Mouse (Mus musculus) testis, postnatal 14 days (tissue): ENCODE results near the gene Prkacb.
"Not testable (repeated sequence)": the region's sequence is repeated elsewhere in the genome, so short reads cannot be mapped to it uniquely, and the experiment has no call there.

Experiments used
- DNase-seq: peaks from one replicate; pipeline ENCODE4 v3.0.0; 2021; ENCODE audit warnings: low spot score

The Prkacb gene

GRCm38 (mm10) chr3:146778451-146778850, 34.3 kb downstream of the Prkacb start:
- no peak for DNase-seq

DNA sequence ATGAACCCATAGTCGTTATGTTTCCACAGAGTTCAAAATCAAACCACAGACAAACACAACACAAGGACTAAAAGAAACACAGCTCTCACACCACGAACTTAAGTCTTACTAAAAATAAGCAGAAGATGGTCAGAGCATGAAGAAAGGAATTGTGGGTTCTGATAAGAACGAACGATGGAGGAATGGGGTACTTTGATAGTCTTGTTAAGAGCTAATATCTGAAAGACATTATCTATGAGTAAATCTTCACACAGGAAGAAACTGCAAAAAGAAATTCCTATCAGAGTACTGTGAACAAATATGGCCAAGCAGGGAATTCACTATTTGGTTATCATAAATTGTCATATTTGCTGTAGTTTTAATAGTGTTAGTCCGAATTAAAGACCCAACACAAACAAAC, 36.1 kb downstream of the Prkacb start:
- no peak for DNase-seq

GRCm38 (mm10) chr3:146770853-146771252, 41.9 kb downstream of the Prkacb start:
- no peak for DNase-seq

- DNase-seq = no peak
Observed at GRCm38 (mm10) chr3:146769940-146770659, 42.7 kb downstream of the Prkacb start.

DNA sequence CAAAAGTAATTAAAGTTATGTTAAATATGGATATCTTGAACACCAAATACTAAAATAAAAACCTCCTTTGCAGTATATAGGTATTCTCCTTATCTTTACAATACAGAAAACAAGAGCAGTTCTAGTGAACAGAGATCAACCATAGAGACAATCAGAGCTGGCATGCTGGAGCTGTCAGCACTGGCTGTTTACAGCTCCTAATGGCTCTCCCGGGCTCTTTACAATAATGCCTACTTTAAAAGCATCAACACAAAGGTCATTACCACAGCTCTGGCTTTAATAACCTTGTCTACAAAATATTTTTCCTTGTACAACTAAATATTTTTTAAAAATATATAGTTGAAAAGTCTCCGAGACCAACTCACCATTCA, 43.2 kb downstream of the Prkacb start:
- DNase-seq = no peak

DNA sequence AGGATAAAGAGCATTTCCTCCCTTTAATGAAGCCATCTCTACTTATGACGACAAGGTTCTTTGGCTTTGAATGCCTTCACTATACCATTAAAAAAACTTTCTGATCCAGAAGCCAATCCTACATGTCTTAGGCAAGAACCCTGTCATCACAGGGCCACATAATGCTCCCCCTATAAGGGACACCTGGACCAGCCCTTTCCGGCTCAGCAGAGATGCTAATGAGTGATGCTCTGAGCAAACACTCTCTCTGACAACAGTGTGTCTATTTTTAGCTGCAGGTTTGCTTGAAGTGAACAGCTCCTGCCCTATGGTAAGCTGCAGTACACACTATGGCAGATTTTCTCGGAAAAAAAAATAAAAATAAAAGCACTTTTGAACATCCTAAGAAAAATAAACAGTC, 43.9 kb downstream of the Prkacb start:
- DNase-seq = no peak

DNA sequence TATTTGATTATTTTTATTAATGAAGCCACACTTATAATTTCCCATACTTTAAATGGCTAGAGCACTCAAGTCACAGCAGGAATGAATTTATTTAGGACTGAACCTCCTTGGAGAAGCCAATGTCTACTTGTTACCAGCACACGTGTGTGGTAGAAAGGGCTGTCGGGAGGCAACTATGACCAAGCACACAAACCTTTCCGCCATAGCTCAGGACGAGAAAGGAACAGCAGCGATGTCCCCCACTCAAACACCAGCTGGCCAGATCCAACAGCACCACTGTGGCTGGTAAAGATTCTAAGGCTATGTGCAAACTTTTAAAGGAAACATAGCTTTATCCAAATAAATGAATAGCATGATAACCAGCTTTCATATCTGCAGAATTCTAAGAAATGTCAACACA, 44.4 kb downstream of the Prkacb start:
- DNase-seq = no peak

DNA sequence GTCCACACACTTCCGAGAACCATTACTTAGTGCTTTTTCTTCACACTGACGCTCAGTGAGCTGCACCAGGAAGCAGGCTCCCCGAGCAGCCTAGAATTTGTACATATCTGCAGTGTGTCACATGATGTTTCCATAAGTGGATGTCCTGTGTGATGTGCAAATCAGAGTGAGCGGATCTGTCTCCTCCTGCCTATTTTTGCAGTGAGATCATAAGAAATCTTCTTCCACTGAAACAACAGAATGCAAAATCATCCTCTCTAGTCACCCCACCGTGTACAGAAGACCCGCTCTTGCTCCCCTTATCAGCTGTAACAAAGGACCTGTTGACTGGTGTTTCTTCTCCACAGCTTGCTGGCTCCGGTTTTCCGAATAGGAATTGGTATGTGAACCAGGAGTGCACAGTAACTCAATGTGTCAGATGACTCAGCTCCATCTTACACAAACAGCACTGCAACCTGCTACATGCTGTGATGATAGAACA, 46.0 kb downstream of the Prkacb start:
- DNase-seq = no peak

DNA sequence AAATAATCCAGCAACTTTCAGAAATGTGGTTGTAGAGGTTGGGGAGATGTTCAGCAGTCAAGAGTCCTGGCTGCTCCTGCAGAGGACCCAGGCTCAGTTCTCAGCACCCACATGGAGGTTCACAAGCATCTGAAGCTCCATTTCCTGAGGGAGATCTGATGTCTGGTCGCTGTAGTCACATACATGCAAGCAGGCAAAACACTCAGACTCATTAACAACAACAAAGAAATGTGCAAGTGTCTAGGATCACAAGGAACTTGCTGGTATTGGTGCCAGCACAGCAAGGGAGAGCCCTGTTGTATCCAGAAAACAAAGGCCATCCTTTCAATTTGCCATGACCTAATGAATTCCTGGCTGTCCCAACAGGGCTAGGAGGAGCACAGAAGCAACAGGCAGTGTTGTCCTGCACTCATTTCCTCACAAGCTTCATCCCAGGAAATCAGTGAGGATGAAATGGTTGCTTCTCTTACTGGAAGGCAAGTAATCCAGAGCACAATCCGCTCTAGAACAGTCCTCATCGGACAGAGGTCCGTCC, 46.7 kb downstream of the Prkacb start:
- DNase-seq = no peak

- DNase-seq = no peak
Observed at GRCm38 (mm10) chr3:146764871-146765529, 47.8 kb downstream of the Prkacb start.

GRCm38 (mm10) chr3:146763054-146763453, 49.7 kb downstream of the Prkacb start:
- not testable (repeated sequence) for DNase-seq

DNA sequence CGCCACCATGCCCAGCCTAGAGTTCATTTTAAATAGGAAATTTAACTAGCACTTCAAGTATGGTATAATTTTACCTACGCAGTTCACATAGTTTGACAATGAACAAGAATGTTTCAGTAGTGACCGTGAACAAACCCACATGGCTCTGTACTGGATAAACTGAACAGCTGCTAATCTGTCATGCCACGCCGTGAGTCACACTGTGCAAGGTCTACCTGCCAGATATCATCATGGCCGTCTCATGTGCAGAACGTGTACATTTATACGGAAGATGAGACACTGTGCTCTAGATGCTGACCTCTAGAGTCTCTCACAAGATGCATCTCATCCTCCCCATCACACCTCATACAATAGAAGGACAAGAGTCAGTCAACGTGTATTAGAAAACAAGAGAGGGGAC, 51.5 kb downstream of the Prkacb start:
- no peak for DNase-seq

GRCm38 (mm10) chr3:146757970-146758960, 54.5 kb downstream of the Prkacb start:
- no peak for DNase-seq

- no peak for DNase-seq
Observed at GRCm38 (mm10) chr3:146754270-146754669, 58.5 kb downstream of the Prkacb start.

DNA sequence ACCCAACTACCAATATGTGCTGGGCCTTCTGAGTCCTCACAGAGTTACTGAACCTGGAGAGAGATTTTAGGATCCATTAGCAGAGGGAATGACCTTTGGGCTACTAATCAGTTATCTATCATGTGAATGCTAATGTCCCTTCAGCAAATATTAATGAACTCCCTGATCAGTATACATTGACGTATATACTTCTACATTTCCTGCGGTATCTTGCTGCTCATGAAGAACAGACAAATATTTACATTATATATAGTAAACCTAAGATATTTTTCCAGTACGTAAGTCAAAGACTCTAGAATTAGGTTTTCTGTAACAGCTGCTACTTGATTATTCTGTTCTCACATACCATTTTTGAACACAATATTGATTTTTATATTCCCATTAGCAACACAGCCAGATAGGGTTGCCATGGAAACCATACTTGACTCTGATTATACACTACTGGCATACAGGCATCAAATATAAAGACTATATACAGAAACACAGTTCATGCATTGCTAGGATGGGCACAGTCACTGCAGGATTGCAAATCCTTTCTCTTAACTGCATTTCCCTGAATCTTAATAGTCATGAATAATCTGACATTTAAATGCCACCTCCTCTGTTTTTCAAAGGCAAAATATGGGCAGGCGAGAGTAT, 71.1 kb downstream of the Prkacb start:
- DNase-seq = no peak

GRCm38 (mm10) chr3:146741158-146741557, 71.6 kb downstream of the Prkacb start:
- no peak for DNase-seq

DNA sequence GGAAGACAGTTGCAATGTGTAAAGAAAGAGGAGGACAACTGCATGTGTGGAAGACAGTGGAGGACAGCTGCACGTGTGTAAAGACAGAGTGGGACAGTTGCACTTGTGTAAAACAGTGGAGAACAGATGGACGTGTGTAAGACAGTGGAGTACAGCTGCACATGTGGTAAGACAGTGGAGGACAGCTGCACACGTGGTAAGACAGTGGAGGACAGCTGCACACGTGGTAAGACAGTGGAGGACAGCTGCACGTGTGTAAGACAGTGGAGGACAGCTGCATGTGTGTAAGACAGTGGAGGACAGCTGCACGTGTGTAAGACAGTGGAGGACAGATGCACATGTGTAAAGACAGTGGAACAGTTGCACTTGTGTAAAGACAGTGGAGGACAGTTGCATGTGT, 76.6 kb downstream of the Prkacb start:
- not testable (repeated sequence) for DNase-seq

DNA sequence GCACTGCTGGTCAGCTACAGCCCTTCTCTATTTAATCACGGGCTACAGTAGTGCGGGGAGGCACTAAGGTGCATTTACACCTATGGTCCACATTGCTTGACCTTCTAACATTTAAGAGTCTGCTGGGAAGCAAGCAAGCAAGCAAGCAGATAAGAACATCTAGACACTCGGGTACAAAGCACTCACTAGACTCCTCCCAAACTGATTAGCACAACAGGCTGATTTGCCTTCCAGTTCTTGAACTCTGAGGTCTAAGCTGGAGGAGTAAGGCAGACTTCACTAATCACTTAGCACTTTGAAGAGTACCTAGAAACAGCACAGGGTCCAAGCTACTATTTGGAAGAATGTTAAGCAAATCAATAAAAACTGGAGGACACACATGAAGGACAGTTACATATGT, 77.1 kb downstream of the Prkacb start:
- no peak for DNase-seq

GRCm38 (mm10) chr3:146734907-146735629, 77.7 kb downstream of the Prkacb start:
- DNase-seq = peak; percentile 23

- DNase-seq = no peak
Observed at GRCm38 (mm10) chr3:146731499-146731898, 81.3 kb downstream of the Prkacb start.

- no peak for DNase-seq
Observed at GRCm38 (mm10) chr3:146723037-146723436, 89.8 kb downstream of the Prkacb start.
